Mouse (Mus musculus) heart, adult 2 months (tissue): ENCODE results near the gene Prkch.

ENCODE experiments used
- CTCF ChIP-seq: fragments of 200-600 bp; IDR thresholded peaks from 2 replicates; pipeline ENCODE4 v1.8.1; 2022; ENCODE audit warnings: antibody characterized with exemption, mild to moderate bottlenecking, moderate library complexity
- EP300 ChIP-seq: fragments of 200-500 bp; IDR thresholded peaks from 2 replicates; pipeline ENCODE4 v1.6.1; 2011; ENCODE audit warnings: low read depth, low read length, control low read depth; ENCODE audit not compliant: insufficient read depth
- POLR2A ChIP-seq: fragments of 200-500 bp; IDR thresholded peaks from 2 replicates; pipeline ENCODE4 v1.6.1; 2011; ENCODE audit warnings: mild to moderate bottlenecking, low read depth, low read length, control low read depth; ENCODE audit not compliant: insufficient read depth

- TF ChIP-seq POLR2A (no peak), CTCF (no peak), EP300 (no peak)
Observed at GRCm38 (mm10) chr12:73714589-73714988, 130.0 kb downstream of the Prkch start.
